Mouse (Mus musculus): ENCODE results near the gene Rgl1. TPM values are rescaled to one million over a fixed set of nuclear protein-coding genes. Genes with fewer than 3 reads are reported as not detected.

Gene Rgl1
- polyA plus RNA-seq (2015; fragmentation: Nextera tagmentation; extraction: Ambion mirVana): 42.8 and 46.6 TPM in 2 replicates

DNA sequence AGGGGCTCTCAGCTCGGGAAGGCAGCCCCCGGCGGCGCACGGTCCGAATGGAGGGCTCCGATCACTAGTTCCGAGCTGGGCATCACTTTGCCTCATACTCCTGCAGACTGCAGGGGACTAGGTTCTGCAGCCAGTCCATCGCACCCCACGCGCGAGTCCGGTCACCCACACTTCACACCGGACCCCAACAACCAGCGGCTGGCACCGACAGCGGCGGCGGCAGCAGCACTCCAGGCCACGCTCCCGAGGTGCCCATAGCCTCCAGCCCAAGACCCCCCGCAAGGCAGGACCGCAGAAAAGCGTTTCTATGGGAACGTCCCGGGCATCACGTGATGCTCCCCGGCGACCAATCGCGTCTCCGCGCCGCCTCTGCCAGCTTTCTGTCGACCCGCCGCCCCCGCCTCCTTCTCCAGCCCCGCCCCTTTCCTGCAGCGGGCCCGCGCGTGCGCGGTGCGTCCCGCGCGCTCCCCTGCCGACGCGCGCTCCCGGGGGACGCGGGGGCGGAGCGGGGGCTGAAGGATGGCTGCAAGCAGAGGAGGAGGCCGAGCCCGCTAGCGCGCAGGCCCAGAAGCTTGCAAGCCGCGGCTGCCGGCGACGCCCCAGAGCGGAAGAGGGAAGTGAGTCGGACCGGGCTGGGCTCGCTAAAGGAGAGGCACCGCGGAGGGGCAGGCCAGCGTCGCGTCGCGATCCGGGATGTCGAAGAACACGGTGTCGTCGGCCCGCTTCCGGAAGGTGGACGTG is at the start of gene Rgl1, which contains the start of gene Arpc5:
Rgl1 (minus strand) TSS at position 320 of the 741 bp plus-strand sequence.
Arpc5 (plus strand) TSS at position 511 of the 741 bp plus-strand sequence.
- ATAC-seq (ENCODE audit: insufficient number of reproducible peaks, low FRiP score, low TSS enrichment, low read depth): peak; percentile 97
- peaks cover 13% of the 10 kb centered on the region for H3K4me1 ChIP-seq
- H3K9me3 ChIP-seq: no peaks in the 10 kb centered on the region
- H3K36me3 ChIP-seq: peaks cover 13% of the 10 kb centered on the region
- H3K9ac ChIP-seq: peak within 1 kb of the TSS; percentile 93
- H3K4me3 ChIP-seq: peak within 1 kb of the TSS; percentile 99
- H3K4me2 ChIP-seq: peak within 1 kb of the TSS; percentile 97
- H3K27ac ChIP-seq: peak within 1 kb of the TSS; percentile 87
- WGBS: under 1% methylated on average over 86 of the region's 86 CpGs
- no peaks in the 10 kb centered on the region; the same call in 1 of the 2 replicates for H3K27me3 ChIP-seq

DNA sequence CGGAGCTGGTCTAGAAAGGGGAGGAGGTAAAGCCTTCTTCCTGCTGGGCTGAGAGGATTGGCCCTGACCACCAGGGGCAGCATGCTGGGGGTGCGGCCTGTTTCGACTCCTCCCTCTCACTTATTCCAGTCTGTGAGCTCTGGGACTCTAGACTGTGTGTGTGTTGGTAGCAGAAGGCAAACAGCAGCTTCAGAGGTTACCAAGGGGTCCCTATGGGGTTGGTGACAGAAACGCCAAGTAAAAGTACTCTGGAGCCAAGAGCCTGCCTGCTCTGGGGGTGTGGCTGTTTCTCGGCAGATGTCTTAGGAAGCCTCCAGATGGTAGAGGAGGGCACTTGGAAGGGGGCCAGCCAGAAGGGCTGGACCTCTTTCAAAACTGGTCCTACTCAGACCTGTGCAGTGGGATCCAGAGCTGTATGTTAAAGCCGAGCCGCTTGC is 49.1 kb upstream of the Rgl1 start:
- Histone ChIP-seq H3K27me3 (no peaks in the 10 kb centered on the region), H3K4me1 (peaks cover 7% of the 10 kb centered on the region), H3K9ac (no peak overlapping the region), H3K9me3 (no peaks in the 10 kb centered on the region), H3K4me2 (no peak overlapping the region), H3K27ac (no peak overlapping the region), H3K4me3 (no peak overlapping the region), H3K36me3 (no peaks in the 10 kb centered on the region)
- WGBS: 30% methylated on average over 7 of the region's 7 CpGs
- peak; percentile 58 for ATAC-seq (ENCODE audit: insufficient number of reproducible peaks, low FRiP score, low TSS enrichment, low read depth)

DNA sequence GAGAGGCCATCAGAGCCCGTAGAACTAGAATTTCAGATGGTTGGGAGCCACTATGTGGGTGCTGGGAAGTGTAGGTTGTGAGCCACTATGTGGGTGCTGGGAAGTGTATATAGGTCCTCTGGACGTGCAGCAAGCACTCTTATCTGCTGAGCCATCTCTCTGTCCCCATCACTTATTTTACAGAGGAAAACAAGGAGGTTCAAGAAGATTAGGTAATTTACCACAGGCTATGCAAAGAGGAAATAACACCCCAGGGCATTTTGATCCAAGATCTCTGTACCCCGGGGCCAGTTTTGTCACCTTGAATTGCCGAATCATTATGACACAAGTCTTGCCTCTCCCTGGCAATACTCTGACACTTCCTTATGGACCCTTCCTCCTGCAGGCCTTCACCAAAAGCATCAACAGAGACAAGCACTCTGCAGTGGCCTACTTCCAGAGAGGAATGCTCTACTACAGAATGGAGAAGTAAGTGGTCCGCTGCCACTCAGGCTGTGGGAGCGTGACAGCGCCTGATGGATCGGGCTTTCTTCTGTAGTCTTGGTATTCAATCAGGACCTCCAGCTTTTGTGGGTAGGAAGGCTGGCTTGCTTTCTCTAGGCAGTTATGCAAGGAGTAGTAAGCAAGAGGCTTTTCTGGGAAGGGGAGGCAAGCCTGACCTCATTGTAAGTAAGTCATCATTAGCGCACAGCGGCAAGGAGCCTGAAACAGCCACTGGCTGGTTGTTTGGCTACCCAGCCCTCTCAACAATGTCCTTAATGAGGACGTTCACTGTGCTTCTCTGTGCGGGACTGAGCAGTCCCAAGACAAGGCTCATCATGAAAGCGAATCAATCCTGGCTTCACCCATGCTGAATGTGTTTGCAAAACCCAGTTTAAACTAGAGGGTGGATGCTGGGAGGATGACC is 44.6 kb upstream of the Rgl1 start:
- Histone ChIP-seq H3K36me3 (no peaks in the 10 kb centered on the region), H3K4me3 (no peak overlapping the region), H3K9me3 (no peaks in the 10 kb centered on the region), H3K4me2 (no peak overlapping the region), H3K27me3 (no peaks in the 10 kb centered on the region), H3K27ac (no peak overlapping the region), H3K4me1 (peaks cover 13% of the 10 kb centered on the region), H3K9ac (no peak overlapping the region)
- no peak for ATAC-seq (ENCODE audit: insufficient number of reproducible peaks, low FRiP score, low TSS enrichment, low read depth)
- 76% methylated on average over 13 of the region's 13 CpGs for WGBS

DNA sequence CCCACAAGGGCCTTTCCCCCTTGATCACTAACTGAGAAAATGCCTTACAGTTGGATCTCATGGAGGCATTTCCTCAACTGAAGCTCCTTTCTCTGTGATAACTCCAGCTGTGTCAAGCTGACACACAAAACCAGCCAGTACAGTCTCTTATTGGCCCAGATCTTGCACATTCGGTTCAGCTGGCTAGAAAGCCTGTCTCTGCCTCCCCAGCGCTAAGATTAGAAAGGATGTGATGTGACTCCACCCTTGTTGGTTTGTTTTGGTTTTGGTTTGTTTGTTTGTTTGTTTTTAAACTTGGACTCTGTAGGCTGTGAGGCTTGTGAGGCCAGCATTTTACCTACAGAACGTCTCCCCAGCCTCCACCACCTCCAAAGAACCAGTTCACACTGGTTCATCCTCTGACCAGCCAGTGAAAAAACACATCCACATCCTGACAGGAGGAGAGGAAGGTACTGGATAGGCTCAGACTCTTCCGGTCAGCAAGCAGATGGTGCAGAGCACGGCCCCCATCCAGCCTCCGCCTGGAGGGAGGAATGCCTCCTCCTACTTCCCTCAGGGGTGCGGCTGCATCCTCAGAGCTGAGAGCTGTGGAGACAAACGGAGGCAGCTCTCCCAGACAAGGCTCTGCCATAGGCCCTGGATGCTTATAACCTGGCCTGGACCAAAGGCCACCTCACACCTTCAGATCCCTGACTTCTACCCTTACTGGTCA is 43.5 kb upstream of the Rgl1 start:
- no peak for ATAC-seq (ENCODE audit: insufficient number of reproducible peaks, low FRiP score, low TSS enrichment, low read depth)
- no peak overlapping the region for H3K4me3 ChIP-seq
- WGBS: 36% methylated on average over 8 of the region's 8 CpGs

DNA sequence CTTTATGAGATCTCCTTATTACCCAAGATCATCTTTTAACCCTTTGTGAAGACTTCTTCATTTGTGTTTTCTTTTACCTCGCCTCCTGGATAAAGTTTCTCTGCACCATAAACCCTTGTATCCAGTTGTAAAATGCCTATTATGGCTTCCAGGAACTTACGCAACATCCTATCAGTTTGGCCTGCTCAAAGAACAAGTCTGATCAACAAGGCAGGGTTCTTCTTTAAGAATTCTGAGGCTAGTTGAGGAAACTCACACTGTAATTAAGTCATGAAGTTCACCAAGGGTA is 42.2 kb upstream of the Rgl1 start:
- H3K4me2 ChIP-seq: no peak overlapping the region
- no peak overlapping the region for H3K4me3 ChIP-seq
- no peak overlapping the region for H3K27ac ChIP-seq
- no peaks in the 10 kb centered on the region for H3K27me3 ChIP-seq
- no peaks in the 10 kb centered on the region for H3K9me3 ChIP-seq
- no peak overlapping the region for H3K9ac ChIP-seq
- peaks cover 6% of the 10 kb centered on the region for H3K4me1 ChIP-seq
- no peaks in the 10 kb centered on the region for H3K36me3 ChIP-seq
- WGBS: 58% methylated on average over 2 of the region's 2 CpGs
- no peak for ATAC-seq (ENCODE audit: insufficient number of reproducible peaks, low FRiP score, low TSS enrichment, low read depth)

More for the DNA sequence above, 43.5 kb upstream of the Rgl1 start:
- Histone ChIP-seq H3K27me3 (no peaks in the 10 kb centered on the region), H3K9ac (no peak overlapping the region), H3K27ac (no peak overlapping the region), H3K9me3 (no peaks in the 10 kb centered on the region), H3K36me3 (no peaks in the 10 kb centered on the region), H3K4me1 (peaks cover 6% of the 10 kb centered on the region), H3K4me2 (no peak overlapping the region)

DNA sequence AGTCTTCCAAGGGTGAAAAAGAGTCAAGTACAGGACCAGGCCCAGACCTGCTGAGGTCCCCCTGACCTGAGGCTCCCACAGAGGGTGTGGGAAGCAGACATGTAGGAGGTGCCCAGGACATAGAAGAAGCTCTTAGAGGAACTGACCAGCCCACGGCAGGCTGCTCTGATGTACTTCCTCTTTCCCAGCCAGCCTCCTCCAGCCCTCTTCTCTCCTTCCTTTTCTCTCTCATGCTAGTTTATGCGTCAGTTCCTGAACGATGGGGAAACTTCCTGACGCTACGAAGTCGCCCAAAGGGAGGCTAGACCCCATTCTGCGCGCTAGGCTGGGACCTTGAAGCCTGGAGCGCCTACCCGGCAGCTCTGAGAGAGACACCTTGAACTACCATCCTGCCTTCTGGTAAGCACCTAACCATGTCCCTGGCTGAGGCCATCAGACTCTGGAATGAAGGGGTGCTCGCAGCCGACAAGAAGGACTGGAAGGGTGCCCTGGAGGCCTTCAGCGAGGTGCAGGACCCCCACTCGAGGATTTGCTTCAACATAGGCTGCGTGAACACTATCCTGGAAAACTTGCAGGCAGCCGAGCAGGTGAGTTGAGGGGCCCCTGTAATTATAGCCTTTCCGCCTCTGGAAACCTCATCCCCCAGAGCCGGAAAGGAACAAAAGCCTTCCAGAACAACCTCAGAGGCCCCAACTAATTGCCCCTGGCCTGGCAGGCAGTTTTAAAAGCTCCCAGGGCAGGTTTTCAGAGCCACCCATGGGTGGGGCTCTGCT is 41.7 kb upstream of the Rgl1 start:
- no peak overlapping the region for H3K4me2 ChIP-seq
- no peaks in the 10 kb centered on the region for H3K9me3 ChIP-seq
- no peak overlapping the region for H3K9ac ChIP-seq
- H3K4me1 ChIP-seq: peaks cover 6% of the 10 kb centered on the region
- H3K27me3 ChIP-seq: no peaks in the 10 kb centered on the region
- 41% methylated on average over 18 of the region's 18 CpGs for WGBS
- no peaks in the 10 kb centered on the region for H3K36me3 ChIP-seq
- no peak overlapping the region for H3K4me3 ChIP-seq
- no peak overlapping the region for H3K27ac ChIP-seq
- ATAC-seq (ENCODE audit: insufficient number of reproducible peaks, low FRiP score, low TSS enrichment, low read depth): no peak

DNA sequence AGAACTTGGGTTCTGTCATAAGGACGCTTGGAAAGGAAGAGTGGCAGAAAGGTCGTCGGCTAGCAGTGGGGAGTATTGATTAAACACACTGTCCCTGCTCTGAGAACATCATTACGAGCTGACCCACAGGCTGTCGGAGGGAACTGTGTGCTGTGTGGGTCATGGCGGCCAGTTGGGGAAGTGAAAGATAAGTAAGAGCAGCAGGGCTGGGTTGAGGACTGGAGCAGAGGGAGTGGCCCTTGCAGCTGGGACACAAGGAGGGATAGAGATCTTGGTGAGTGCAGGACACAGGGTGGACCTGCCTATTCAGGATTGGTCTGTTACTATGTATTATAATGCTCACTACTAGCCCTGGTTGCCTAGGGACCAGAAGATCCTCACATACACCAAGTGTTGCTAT is 38.8 kb upstream of the Rgl1 start:
- no peaks in the 10 kb centered on the region for H3K27me3 ChIP-seq
- peaks cover 6% of the 10 kb centered on the region for H3K4me1 ChIP-seq
- 83% methylated on average over 6 of the region's 6 CpGs for WGBS
- no peaks in the 10 kb centered on the region for H3K9me3 ChIP-seq
- H3K9ac ChIP-seq: no peak overlapping the region
- no peak for ATAC-seq (ENCODE audit: insufficient number of reproducible peaks, low FRiP score, low TSS enrichment, low read depth)
- no peak overlapping the region for H3K27ac ChIP-seq
- no peak overlapping the region for H3K4me3 ChIP-seq
- no peak overlapping the region for H3K4me2 ChIP-seq
- H3K36me3 ChIP-seq: no peaks in the 10 kb centered on the region

DNA sequence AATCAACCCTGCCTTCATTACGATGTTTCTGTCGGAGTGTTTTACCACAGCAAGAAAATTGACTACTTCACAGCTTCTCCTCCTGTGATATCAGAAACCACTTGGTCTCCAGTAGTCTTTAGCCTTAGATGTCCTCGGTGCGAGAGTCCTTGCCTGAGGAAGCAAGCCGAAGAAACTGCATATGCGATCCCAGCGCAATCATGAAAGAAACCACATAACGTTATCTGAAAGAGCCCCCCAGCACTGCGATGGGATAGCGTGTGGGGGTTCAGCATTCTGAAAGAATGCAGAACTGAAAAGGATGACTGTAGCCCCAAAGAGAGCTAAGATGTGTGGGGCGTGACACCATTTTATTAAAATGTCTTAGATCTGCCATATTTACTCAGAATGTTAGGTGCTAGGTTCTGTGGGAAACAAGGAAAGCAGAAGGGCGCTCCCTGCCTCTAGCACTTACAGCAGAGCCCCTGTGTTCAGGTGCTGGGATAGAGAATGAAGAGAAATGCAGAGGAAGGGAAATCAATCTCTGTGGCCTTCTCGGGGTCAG is 34.6 kb upstream of the Rgl1 start:
- H3K27ac ChIP-seq: no peak overlapping the region
- H3K27me3 ChIP-seq: no peaks in the 10 kb centered on the region
- no peaks in the 10 kb centered on the region for H3K36me3 ChIP-seq
- H3K4me1 ChIP-seq: peaks cover 3% of the 10 kb centered on the region
- WGBS: 84% methylated on average over 13 of the region's 13 CpGs
- H3K4me3 ChIP-seq: no peak overlapping the region
- ATAC-seq (ENCODE audit: insufficient number of reproducible peaks, low FRiP score, low TSS enrichment, low read depth): no peak
- H3K9me3 ChIP-seq: no peaks in the 10 kb centered on the region
- no peak overlapping the region for H3K9ac ChIP-seq
- H3K4me2 ChIP-seq: no peak overlapping the region

DNA sequence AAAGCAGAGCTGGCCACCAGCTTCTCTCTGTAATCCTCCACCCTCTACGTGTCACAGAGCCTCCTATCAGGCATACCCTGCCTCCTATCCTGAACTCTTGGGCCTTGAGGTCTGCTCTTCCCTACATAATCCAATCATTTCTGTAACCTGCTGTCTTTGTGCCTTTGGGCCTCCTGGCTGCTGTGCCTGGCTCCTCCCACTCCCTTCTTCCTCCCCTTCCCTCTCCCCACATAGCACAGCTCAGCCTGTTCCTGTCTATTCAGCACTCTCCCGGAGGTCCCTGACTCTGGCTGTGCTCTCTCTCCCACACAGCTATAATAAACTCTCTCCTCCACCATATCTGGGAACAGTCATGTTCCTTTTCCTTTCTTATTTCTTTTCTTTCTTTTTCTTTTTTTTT is 33.7 kb upstream of the Rgl1 start, which contains the start of gene Ncf2:
Ncf2 (plus strand) TSS at position 298 of the 400 bp plus-strand sequence.
- H3K4me3 ChIP-seq: no peak within 1 kb of the TSS
- peaks cover 3% of the 10 kb centered on the region for H3K4me1 ChIP-seq
- H3K27ac ChIP-seq: no peak within 1 kb of the TSS
- H3K9me3 ChIP-seq: no peaks in the 10 kb centered on the region
- H3K4me2 ChIP-seq: no peak within 1 kb of the TSS
- H3K9ac ChIP-seq: no peak within 1 kb of the TSS
- no peaks in the 10 kb centered on the region for H3K27me3 ChIP-seq
- H3K36me3 ChIP-seq: no peaks in the 10 kb centered on the region
- 8% methylated on average over 2 of the region's 2 CpGs for WGBS
- ATAC-seq (ENCODE audit: insufficient number of reproducible peaks, low FRiP score, low TSS enrichment, low read depth): 0 out of 2 replicates have a peak, but pooled peaks have one; percentile 61

DNA sequence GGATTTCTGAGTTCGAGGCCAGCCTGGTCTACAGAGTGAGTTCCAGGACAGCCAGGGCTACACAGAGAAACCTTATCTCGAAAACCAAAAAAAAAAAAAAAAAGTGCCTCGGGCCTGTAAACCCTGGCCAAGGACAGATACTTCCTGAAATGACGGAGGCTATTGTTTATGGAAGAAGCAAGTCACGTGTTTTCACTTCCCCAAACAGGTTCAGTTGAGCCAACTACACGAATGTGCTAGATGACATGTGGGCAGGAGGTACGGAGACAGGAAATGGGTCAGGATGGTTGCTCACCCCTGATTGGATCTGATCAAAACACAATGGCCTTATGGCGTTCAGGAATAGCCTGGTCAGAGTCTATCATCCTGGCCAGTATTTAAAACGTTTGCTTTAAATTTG is 32.0 kb upstream of the Rgl1 start:
- Histone ChIP-seq H3K9me3 (no peaks in the 10 kb centered on the region), H3K4me2 (no peak overlapping the region), H3K36me3 (no peaks in the 10 kb centered on the region), H3K4me3 (no peak overlapping the region), H3K27ac (no peak overlapping the region), H3K27me3 (no peaks in the 10 kb centered on the region), H3K4me1 (peaks cover 4% of the 10 kb centered on the region), H3K9ac (no peak overlapping the region)
- ATAC-seq (ENCODE audit: insufficient number of reproducible peaks, low FRiP score, low TSS enrichment, low read depth): no peak
- 76% methylated on average over 9 of the region's 9 CpGs for WGBS

DNA sequence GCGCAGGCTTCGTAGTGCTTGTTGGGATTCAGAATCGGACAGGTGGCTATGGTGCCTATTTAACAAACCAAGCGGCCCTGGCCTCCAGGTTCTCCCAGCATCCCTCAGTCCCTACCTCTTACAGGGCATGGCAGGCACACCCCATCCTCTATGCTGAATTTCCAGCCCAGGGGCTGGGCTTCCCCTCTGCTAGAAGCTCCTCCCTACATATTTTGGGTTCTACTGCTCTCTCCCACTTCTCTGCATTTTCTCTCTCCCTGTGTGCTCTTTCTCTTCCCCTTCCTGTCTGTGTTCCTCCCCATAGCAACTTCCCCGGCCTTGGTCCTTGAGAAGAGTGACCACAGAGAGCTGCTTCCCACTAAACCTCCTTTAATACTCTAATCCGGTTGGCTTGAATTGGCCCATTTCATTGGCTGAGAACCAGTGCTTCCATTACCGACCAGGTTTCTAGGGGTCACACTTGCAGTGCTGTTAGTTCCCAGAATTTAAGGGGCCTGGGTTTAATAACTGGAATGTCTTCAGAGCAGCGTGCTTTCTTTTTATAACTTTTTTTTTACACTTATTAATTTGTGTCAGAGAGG is 30.6 kb upstream of the Rgl1 start:
- Histone ChIP-seq H3K4me2 (no peak overlapping the region), H3K27ac (no peak overlapping the region), H3K36me3 (no peaks in the 10 kb centered on the region), H3K9ac (no peak overlapping the region), H3K9me3 (no peaks in the 10 kb centered on the region), H3K4me3 (no peak overlapping the region), H3K4me1 (peaks cover 9% of the 10 kb centered on the region), H3K27me3 (no peaks in the 10 kb centered on the region)
- no peak for ATAC-seq (ENCODE audit: insufficient number of reproducible peaks, low FRiP score, low TSS enrichment, low read depth)
- 72% methylated on average over 8 of the region's 8 CpGs for WGBS
